Mouse (Mus musculus) heart, adult 2 months (tissue): ENCODE measurements around the gene Sh2b1. TPM values are rescaled to one million over a fixed set of nuclear protein-coding genes. Genes with fewer than 3 reads are reported as not detected.
A peak's percentile ranks its signal among the peaks of the same experiment; 100 is the strongest.

Experiments
- DNase-seq, 2 experiments: peaks; one replicate each; pipeline ENCODE4 v3.0.0; 2021
- H3K27ac ChIP-seq: fragments of 200-600 bp; 2 replicates; pipeline ENCODE4 v1.8.1; 2022
- H3K27me3 ChIP-seq: fragments of 200-500 bp; 2 replicates; pipeline ENCODE4 v1.6.1; 2012; ENCODE audit warnings: mild to moderate bottlenecking, low read length, inconsistent platforms, mixed read lengths; ENCODE audit not compliant: control insufficient read depth, insufficient read depth
- H3K36me3 ChIP-seq: fragments of 200-500 bp; 2 replicates; pipeline ENCODE4 v1.6.1; 2012; ENCODE audit warnings: low read length, inconsistent platforms; ENCODE audit not compliant: control insufficient read depth, insufficient read depth
- H3K4me1 ChIP-seq: fragments of 200-500 bp; 2 replicates; pipeline ENCODE4 v1.6.1; 2011; ENCODE audit warnings: low read length; ENCODE audit not compliant: control insufficient read depth, insufficient read depth
- H3K4me3 ChIP-seq: fragments of 200-600 bp; 2 replicates; pipeline ENCODE4 v1.8.1; 2022
- H3K79me2 ChIP-seq: fragments of 200-500 bp; replicated peaks from 2 replicates; pipeline ENCODE4 v1.6.1; 2012; ENCODE audit warnings: mild to moderate bottlenecking, inconsistent platforms, low read length, moderate library complexity, mixed read lengths; ENCODE audit not compliant: control insufficient read depth, insufficient read depth
- H3K9ac ChIP-seq: fragments of 200-500 bp; 2 replicates; pipeline ENCODE4 v1.6.1; 2012; ENCODE audit warnings: low read depth, mild to moderate bottlenecking, control low read depth, inconsistent platforms, low read length, mixed read lengths
- CTCF ChIP-seq: fragments of 200-600 bp; IDR thresholded peaks from 2 replicates; pipeline ENCODE4 v1.8.1; 2022; ENCODE audit warnings: antibody characterized with exemption, mild to moderate bottlenecking, moderate library complexity
- EP300 ChIP-seq: fragments of 200-500 bp; IDR thresholded peaks from 2 replicates; pipeline ENCODE4 v1.6.1; 2011; ENCODE audit warnings: low read depth, low read length, control low read depth; ENCODE audit not compliant: insufficient read depth
- POLR2A ChIP-seq: fragments of 200-500 bp; IDR thresholded peaks from 2 replicates; pipeline ENCODE4 v1.6.1; 2011; ENCODE audit warnings: mild to moderate bottlenecking, low read depth, low read length, control low read depth; ENCODE audit not compliant: insufficient read depth
- WGBS: fragments of 180-500 bp; shearing (Covaris S2); methylation state at CpG from one replicate; pipeline ENCODE4 v1.1.7; 2018; 5-methylcytosine and 5-hydroxymethylcytosine counted together
- intact Hi-C: fragments of 180-260 bp; cut with DNase I; formaldehyde crosslinking; loops from one replicate; pipeline ENCODE4 v1.15.1; 2025
- polyA plus RNA-seq: library from polyadenylated mRNA; depleted of rRNA; stranded (reverse); fragments of >200 nt; gene quantifications from 2 replicates; pipeline ENCODE4 v1.2.3, GENCODE M21; 2012
- total RNA-seq, 2 experiments: library from RNA; stranded (reverse); gene quantifications; 2 replicates each; pipeline ENCODE4 v1.2.3; 2021

Gene Sh2b1
- total and polyA plus RNA-seq, 3 experiments = 42.5 to 58.2 (median 46.1) TPM

GRCm38 (mm10) chr7:126504913-126505312 lies 29.7 kb upstream of the Sh2b1 start:
- 39% methylated on average over 2 of the region's 2 CpGs for WGBS
- H3K4me3 ChIP-seq = no peak overlapping the region
- H3K4me1 ChIP-seq = no peaks in the 10 kb centered on the region
- no peak overlapping the region for H3K9ac ChIP-seq
- intact Hi-C loops = loop anchor here (10.0 kb wide), 1 partner anchor 360 kb away; the partner anchor contains the start of genes Hirip3 and Ino80e
- H3K27ac ChIP-seq = no peak overlapping the region
- TF ChIP-seq POLR2A = no peak
- TF ChIP-seq CTCF = no peak
- no peak for TF ChIP-seq EP300
- no peaks in the 10 kb centered on the region for H3K27me3 ChIP-seq
- no peaks in the 10 kb centered on the region for H3K79me2 ChIP-seq
- H3K36me3 ChIP-seq = peaks cover 7% of the 10 kb centered on the region
- peak in 1 of 2 experiments; percentile 12 for DNase-seq

GRCm38 (mm10) chr7:126503273-126503878 lies 28.2 kb upstream of the Sh2b1 start, which contains the start of gene Atxn2l:
Gene Atxn2l (minus strand): TSS chr7:126503437.
- H3K4me1 ChIP-seq = no peaks in the 10 kb centered on the region
- H3K27me3 ChIP-seq = no peaks in the 10 kb centered on the region
- peak within 1 kb of the TSS; percentile 96 for H3K9ac ChIP-seq
- TF ChIP-seq CTCF (peak; percentile 80), EP300 (peak; percentile 93), POLR2A (peak; percentile 60)
- H3K4me3 ChIP-seq = peak within 1 kb of the TSS; percentile 99
- peak; percentile 98 to 99 for DNase-seq
- no peaks in the 10 kb centered on the region for H3K79me2 ChIP-seq
- under 1% methylated on average over 56 of the region's 72 CpGs for WGBS
- intact Hi-C loops = loop anchor here (10.0 kb wide), 1 partner anchor 361 kb away; the partner anchor contains the start of genes Hirip3 and Ino80e
- peak within 1 kb of the TSS; percentile 98 for H3K27ac ChIP-seq
- peaks cover 9% of the 10 kb centered on the region for H3K36me3 ChIP-seq

- no peaks in the 10 kb centered on the region for H3K4me1 ChIP-seq
- H3K36me3 ChIP-seq = peaks cover 11% of the 10 kb centered on the region
- TF ChIP-seq CTCF (no peak), POLR2A (no peak), EP300 (no peak)
- peak overlapping the region; percentile 98 for H3K27ac ChIP-seq
- 1% methylated on average over 39 of the region's 40 CpGs for WGBS
- no peaks in the 10 kb centered on the region for H3K79me2 ChIP-seq
- intact Hi-C loops = loop anchor here (10.0 kb wide), 1 partner anchor 362 kb away; the partner anchor contains the start of genes Hirip3 and Ino80e
- H3K27me3 ChIP-seq = no peaks in the 10 kb centered on the region
- peak overlapping the region; percentile 99 for H3K4me3 ChIP-seq
- no peak for DNase-seq
- peak overlapping the region; percentile 96 for H3K9ac ChIP-seq
Observed at GRCm38 (mm10) chr7:126502751-126503150, 27.5 kb upstream of the Sh2b1 start.

GRCm38 (mm10) chr7:126502023-126502741 lies 27.0 kb upstream of the Sh2b1 start:
- Histone ChIP-seq H3K79me2 (no peaks in the 10 kb centered on the region), H3K4me1 (no peaks in the 10 kb centered on the region), H3K27ac (peak overlapping the region; percentile 98), H3K9ac (peak overlapping the region; percentile 96), H3K4me3 (peak overlapping the region; percentile 99), H3K27me3 (no peaks in the 10 kb centered on the region), H3K36me3 (peaks cover 11% of the 10 kb centered on the region)
- DNase-seq = peak; percentile 93 to 95
- TF ChIP-seq POLR2A = peak; percentile 61
- no peak for TF ChIP-seq CTCF
- no peak for TF ChIP-seq EP300
- 1% methylated on average over 57 of the region's 57 CpGs for WGBS
- intact Hi-C loops = loop anchor here (10.0 kb wide), 1 partner anchor 363 kb away; the partner anchor contains the start of genes Hirip3 and Ino80e

- intact Hi-C loops = loop anchor here (1.0 to 10.0 kb wide), 2 partner anchors 13 to 363 kb away; partner anchors contain the start of genes Hirip3 and Ino80e
- H3K27me3 ChIP-seq = no peaks in the 10 kb centered on the region
- peak overlapping the region; percentile 73 for H3K9ac ChIP-seq
- H3K36me3 ChIP-seq = peaks cover 11% of the 10 kb centered on the region
- DNase-seq = no peak
- peak overlapping the region; percentile 98 for H3K27ac ChIP-seq
- no peaks in the 10 kb centered on the region for H3K79me2 ChIP-seq
- no peak for TF ChIP-seq CTCF
- no peak for TF ChIP-seq EP300
- TF ChIP-seq POLR2A = no peak
- WGBS = 2% methylated on average over 9 of the region's 9 CpGs
- peak overlapping the region; percentile 99 for H3K4me3 ChIP-seq
- no peaks in the 10 kb centered on the region for H3K4me1 ChIP-seq
Observed at GRCm38 (mm10) chr7:126501684-126502022, 26.4 kb upstream of the Sh2b1 start.

- TF ChIP-seq POLR2A = no peak
- no peak for TF ChIP-seq CTCF
- TF ChIP-seq EP300 = no peak
- intact Hi-C loops = no loop called here
- no peak overlapping the region for H3K4me3 ChIP-seq
- no peak overlapping the region for H3K27ac ChIP-seq
- H3K9ac ChIP-seq = no peak overlapping the region
- H3K27me3 ChIP-seq = no peaks in the 10 kb centered on the region
- H3K79me2 ChIP-seq = no peaks in the 10 kb centered on the region
- DNase-seq = no peak
- no peaks in the 10 kb centered on the region for H3K4me1 ChIP-seq
- 86% methylated on average over 7 of the region's 7 CpGs for WGBS
- H3K36me3 ChIP-seq = peaks cover 11% of the 10 kb centered on the region
Observed at GRCm38 (mm10) chr7:126499416-126499815, 24.2 kb upstream of the Sh2b1 start.
